Mouse (Mus musculus) thymus, adult 2 months (tissue): ENCODE data around the gene Pid1. TPM values are rescaled to one million over a fixed set of nuclear protein-coding genes. Genes with fewer than 3 reads are reported as not detected.
"Not testable (repeated sequence)": the region's sequence is repeated elsewhere in the genome, so short reads cannot be mapped to it uniquely, and the experiment has no call there.

Experiments used
- DNase-seq: peaks from one replicate; pipeline ENCODE4 v3.0.0; 2021
- H3K27ac ChIP-seq: fragments of 200-500 bp; 2 replicates; pipeline ENCODE4 v1.5.1; 2012; ENCODE audit warnings: low read length, control low read depth; ENCODE audit not compliant: control insufficient read depth, insufficient read depth
- H3K27me3 ChIP-seq: fragments of 200-500 bp; 2 replicates; pipeline ENCODE4 v1.6.1; 2012; ENCODE audit warnings: mild to moderate bottlenecking, low read length, moderate library complexity, mixed read lengths; ENCODE audit not compliant: control insufficient read depth, insufficient read depth
- H3K36me3 ChIP-seq: fragments of 200-500 bp; 2 replicates; pipeline ENCODE4 v1.6.1; 2012; ENCODE audit warnings: mild to moderate bottlenecking, low read length, moderate library complexity; ENCODE audit not compliant: control insufficient read depth, insufficient read depth
- H3K4me1 ChIP-seq: fragments of 200-500 bp; replicated peaks from 2 replicates; pipeline ENCODE4 v1.6.1; 2012; ENCODE audit warnings: low read length; ENCODE audit not compliant: control insufficient read depth, insufficient read depth
- H3K4me3 ChIP-seq: fragments of 200-500 bp; 2 replicates; pipeline ENCODE4 v1.5.1; 2012; ENCODE audit warnings: mild to moderate bottlenecking, low read length, control low read depth, moderate library complexity; ENCODE audit not compliant: control insufficient read depth, insufficient read depth
- CTCF ChIP-seq: fragments of 200-500 bp; IDR thresholded peaks from 2 replicates; pipeline ENCODE4 v1.5.1; 2012; ENCODE audit warnings: mild to moderate bottlenecking, control low read depth, low read length, moderate library complexity, borderline replicate concordance; ENCODE audit not compliant: control insufficient read depth, poor library complexity, insufficient read depth; ENCODE audit errors: extremely low read depth
- POLR2A ChIP-seq: fragments of 200-500 bp; IDR thresholded peaks from 2 replicates; pipeline ENCODE4 v1.6.1; 2012; ENCODE audit warnings: mild to moderate bottlenecking, low read length, control low read depth, moderate library complexity; ENCODE audit not compliant: control insufficient read depth, poor library complexity, insufficient read depth; ENCODE audit errors: extremely low read depth
- WGBS: fragments of 180-500 bp; shearing (Covaris S2); methylation state at CpG from one replicate; pipeline ENCODE4 v1.1.7; 2018; 5-methylcytosine and 5-hydroxymethylcytosine counted together
- polyA plus RNA-seq: library from polyadenylated mRNA; depleted of rRNA; stranded (reverse); fragments of >200 nt; gene quantifications from 2 replicates; pipeline ENCODE4 v1.2.3, GENCODE M21; 2012

Gene Pid1
- polyA plus RNA-seq, 1 experiment, result 3.4 TPM

DNA sequence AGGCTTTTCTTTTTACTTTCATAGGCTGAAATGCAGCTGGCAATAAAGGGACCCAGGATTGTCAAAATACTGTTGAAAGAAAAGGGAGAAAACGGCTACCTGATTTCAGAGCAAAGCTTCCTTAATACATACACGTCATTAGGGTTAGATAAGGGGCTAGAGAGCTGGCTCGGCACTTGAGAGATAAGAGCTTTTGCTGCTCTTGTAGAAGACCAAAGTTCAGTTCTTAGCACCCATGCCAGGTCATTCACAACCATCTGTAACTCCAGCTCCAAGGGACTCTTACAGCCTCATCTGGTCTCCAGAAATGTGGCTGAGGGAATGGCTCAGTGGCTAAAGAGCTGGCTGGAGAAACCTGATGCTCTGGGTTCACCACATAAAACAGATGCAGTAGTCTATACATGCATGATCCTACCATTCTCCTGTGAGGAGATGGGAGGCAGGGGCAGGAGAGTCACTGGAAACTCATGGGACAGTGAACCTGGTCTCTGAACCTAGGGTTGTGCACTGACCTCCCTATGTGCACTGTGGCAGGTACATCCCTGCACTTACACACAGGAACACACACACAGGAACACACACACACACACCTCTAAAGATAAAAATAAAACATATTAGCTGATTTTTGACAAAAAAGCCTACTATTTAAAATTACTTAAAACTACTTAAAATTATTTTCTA, 16.0 kb downstream of the Pid1 start:
- H3K27ac ChIP-seq, result no peak overlapping the region

DNA sequence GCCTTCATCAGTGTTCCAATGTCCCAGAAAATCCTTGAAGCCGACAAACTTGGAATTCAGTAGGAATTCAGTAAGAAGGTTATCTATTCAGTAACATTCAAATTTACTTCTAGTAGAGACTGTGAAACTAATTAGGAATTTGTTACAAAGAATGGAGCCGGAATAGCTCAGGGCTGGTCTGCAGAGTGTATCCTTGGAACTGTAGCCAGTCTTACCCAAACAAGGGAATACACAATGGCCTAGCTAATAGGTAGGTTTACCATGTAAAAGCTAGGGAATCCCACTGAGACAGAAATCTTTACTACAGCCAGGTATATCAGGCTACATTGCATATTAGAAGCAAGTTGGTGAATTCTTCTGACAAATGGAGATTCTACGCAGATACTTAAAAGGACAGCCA, 31.2 kb downstream of the Pid1 start:
- H3K27me3 ChIP-seq, H3K4me3 ChIP-seq, H3K36me3 ChIP-seq, H3K4me1 ChIP-seq, DNase-seq, H3K27ac ChIP-seq: not testable (repeated sequence)
- 91% methylated on average over 3 of the region's 3 CpGs for WGBS

More for the DNA sequence above, 16.0 kb downstream of the Pid1 start:
- Histone ChIP-seq H3K27me3 (no peaks in the 10 kb centered on the region), H3K4me1 (no peaks in the 10 kb centered on the region), H3K36me3 (no peaks in the 10 kb centered on the region), H3K4me3 (no peak overlapping the region)
- DNase-seq, result no peak
- whole genome bisulfite sequencing, result 85% methylated on average over 3 of the region's 3 CpGs
- TF ChIP-seq POLR2A (no peak), CTCF (no peak)

DNA sequence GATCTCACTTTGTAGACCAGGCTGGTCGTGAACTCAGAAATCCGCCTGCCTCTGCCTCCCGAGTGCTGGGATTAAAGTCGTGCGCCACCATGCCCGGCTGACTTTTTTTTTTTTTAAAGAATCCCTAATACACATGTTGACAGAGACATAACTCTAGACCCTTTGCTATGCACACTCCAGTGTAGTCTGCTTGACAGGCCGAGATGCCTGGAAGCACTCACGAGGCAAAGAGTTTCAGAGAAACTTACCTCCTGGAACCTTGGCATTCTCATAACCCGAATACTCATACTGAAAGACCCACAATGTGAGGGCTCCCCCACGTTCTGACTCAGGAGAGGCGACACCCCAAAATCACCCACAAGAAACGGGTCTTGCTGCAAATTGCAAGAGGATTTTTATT, 32.1 kb downstream of the Pid1 start:
- H3K27ac ChIP-seq, H3K36me3 ChIP-seq, H3K27me3 ChIP-seq, H3K4me3 ChIP-seq, H3K4me1 ChIP-seq, DNase-seq: not testable (repeated sequence)
- WGBS, result 91% methylated on average over 12 of the region's 12 CpGs

DNA sequence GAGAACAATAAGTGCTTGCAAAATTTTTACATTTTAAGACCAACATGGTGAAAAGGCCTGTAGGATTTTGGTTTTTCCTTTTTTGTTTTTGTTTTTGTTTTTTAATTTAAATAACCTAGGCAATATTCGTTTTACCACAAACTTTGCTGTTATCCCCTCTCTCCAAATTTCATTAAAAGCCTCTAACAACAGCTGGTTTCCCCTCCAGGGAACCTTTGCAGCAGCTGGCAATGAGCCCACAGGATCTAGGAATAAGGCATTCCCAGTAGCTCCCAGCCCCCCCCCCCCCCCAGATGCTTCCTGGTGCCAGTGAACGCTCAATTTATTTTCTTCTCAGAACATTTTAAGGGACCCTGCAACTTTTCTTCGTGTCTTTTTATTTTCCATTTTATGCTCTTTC, 38.7 kb downstream of the Pid1 start:
- Histone ChIP-seq H3K4me3 (no peak overlapping the region), H3K4me1 (no peaks in the 10 kb centered on the region), H3K36me3 (no peaks in the 10 kb centered on the region), H3K27ac (no peak overlapping the region), H3K27me3 (no peaks in the 10 kb centered on the region)
- no peak for TF ChIP-seq CTCF
- no peak for TF ChIP-seq POLR2A
- no peak for DNase-seq
- 79% methylated on average over 3 of the region's 3 CpGs for WGBS

DNA sequence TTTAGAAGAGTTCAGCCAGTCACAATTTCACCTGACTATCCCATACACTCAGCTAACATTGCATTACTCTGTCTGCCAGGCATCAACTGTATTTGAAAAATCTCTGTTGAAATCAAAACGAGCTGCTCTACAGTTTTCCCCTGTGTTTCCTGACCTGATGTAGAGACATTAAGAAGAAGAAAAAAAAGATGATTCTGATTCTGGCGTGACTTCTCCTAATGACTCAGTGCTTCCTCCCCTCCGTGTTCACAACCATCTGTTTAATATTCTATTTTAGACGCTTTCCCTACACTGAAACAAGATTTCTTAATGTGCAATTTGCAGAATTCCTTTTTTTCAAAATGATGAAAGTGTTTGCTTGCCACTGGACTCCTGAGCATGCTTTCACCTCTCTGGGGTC, 42.7 kb downstream of the Pid1 start:
- no peaks in the 10 kb centered on the region for H3K27me3 ChIP-seq
- H3K36me3 ChIP-seq, result no peaks in the 10 kb centered on the region
- no peak overlapping the region for H3K27ac ChIP-seq
- H3K4me3 ChIP-seq, result no peak overlapping the region
- WGBS, result 42% methylated on average over 4 of the region's 4 CpGs
- DNase-seq, result no peak
- TF ChIP-seq POLR2A (no peak), CTCF (no peak)
- no peaks in the 10 kb centered on the region for H3K4me1 ChIP-seq

DNA sequence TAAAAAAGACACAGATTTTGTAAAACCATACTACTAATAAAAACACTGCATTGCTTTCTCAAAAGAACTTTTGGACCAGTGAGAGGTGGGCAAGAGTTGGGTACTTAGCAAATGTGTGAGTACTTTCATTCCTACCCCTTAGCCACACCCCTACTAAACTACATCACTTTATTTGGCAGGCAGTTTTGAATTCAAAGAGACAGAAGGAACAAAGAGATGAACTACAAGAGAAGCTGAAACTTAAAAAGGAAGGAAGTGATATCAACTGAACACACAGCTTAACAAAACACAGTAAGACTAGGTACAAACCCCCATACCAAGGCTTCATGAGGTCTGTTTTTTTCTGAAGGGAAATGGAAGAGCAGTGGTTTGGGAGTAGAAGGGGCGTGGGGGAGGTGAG, 45.4 kb downstream of the Pid1 start:
- H3K27ac ChIP-seq, result no peak overlapping the region
- TF ChIP-seq POLR2A (no peak), CTCF (no peak)
- no peak overlapping the region for H3K4me3 ChIP-seq
- no peaks in the 10 kb centered on the region for H3K36me3 ChIP-seq
- H3K4me1 ChIP-seq, result no peaks in the 10 kb centered on the region
- DNase-seq, result no peak
- H3K27me3 ChIP-seq, result no peaks in the 10 kb centered on the region
- 19% methylated on average over 1 of the region's 1 CpGs for WGBS

DNA sequence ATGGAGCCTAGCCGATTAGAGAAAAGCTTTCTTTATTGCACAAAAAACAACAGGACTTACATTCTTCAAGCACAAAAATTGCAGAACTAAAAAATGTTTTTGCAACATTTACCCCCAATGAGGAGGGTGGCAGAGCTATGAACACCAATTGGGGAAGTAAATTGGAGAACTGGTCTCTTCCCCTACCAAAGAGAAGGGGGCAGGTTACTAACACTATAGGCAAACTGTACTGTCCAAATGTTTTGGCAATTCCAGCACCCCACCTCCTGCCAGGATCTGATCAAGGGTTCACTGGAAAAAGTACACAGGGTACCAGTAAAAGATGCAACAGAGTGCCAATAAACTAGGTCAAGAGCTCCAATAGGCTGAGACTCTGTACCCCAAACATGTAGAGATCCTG, 46.2 kb downstream of the Pid1 start:
- Histone ChIP-seq H3K27me3 (no peaks in the 10 kb centered on the region), H3K27ac (no peak overlapping the region), H3K36me3 (no peaks in the 10 kb centered on the region), H3K4me3 (no peak overlapping the region), H3K4me1 (no peaks in the 10 kb centered on the region)
- TF ChIP-seq POLR2A (no peak), CTCF (no peak)
- no peak for DNase-seq
- WGBS, result 23% methylated on average over 1 of the region's 1 CpGs
